Mouse (Mus musculus) intestine, embryonic 16.5 days (tissue): Measurements from ENCODE around the gene Slc16a2. TPM values are rescaled to one million over a fixed set of nuclear protein-coding genes. Genes with fewer than 3 reads are reported as not detected.
A peak's percentile ranks its signal among the peaks of the same experiment; 100 is the strongest.

Experiments
- ATAC-seq: fragments of 200-750 bp; cut with Nextera tagmentation; 2 replicates; pipeline ENCODE4 v1.8.0; 2017; ENCODE audit warnings: moderate TSS enrichment, moderate library complexity
- H3K27ac ChIP-seq: fragments of 300-500 bp; sonication (generic); 2 replicates; pipeline ENCODE4 v1.5.1; 2014; ENCODE audit warnings: mild to moderate bottlenecking, low read length
- H3K27me3 ChIP-seq: fragments of 300-500 bp; sonication (generic); replicated peaks from 2 replicates; pipeline ENCODE4 v1.6.1; 2014; ENCODE audit warnings: low read length, control low read depth, mixed read lengths; ENCODE audit not compliant: control insufficient read depth, insufficient read depth
- H3K36me3 ChIP-seq: fragments of 300-500 bp; sonication (generic); 2 replicates; pipeline ENCODE4 v1.6.1; 2014; ENCODE audit warnings: low read length, control low read depth; ENCODE audit not compliant: control insufficient read depth, insufficient read depth
- H3K4me1 ChIP-seq: fragments of 300-500 bp; sonication (generic); 2 replicates; pipeline ENCODE4 v1.6.1; 2014; ENCODE audit warnings: low read length, control low read depth, mixed read lengths; ENCODE audit not compliant: control insufficient read depth, insufficient read depth
- H3K4me2 ChIP-seq: fragments of 300-500 bp; sonication (generic); 2 replicates; pipeline ENCODE4 v1.6.1; 2014; ENCODE audit warnings: low read depth, low read length, control low read depth
- H3K4me3 ChIP-seq: fragments of 300-500 bp; sonication (generic); 2 replicates; pipeline ENCODE4 v1.5.1; 2014; ENCODE audit warnings: mild to moderate bottlenecking, low read length
- H3K9ac ChIP-seq: fragments of 300-500 bp; sonication (generic); 2 replicates; pipeline ENCODE4 v1.6.1; 2014; ENCODE audit warnings: low read depth, low read length
- H3K9me3 ChIP-seq: fragments of 300-500 bp; sonication (generic); 2 replicates; pipeline ENCODE4 v1.6.1; 2016; ENCODE audit warnings: low read length, control low read depth; ENCODE audit not compliant: control insufficient read depth
- WGBS: fragments of 180-500 bp; shearing (Covaris S2); extraction: QIAGEN DNeasy Blood & Tissue Kit; methylation state at CpG from one replicate; pipeline ENCODE4 v1.1.7; 2014; 5-methylcytosine and 5-hydroxymethylcytosine counted together
- polyA plus RNA-seq: library from polyadenylated mRNA; unstranded; fragments of >200 nt; fragmentation: Nextera tagmentation; extraction: Ambion mirVana; gene quantifications from 2 replicates; pipeline ENCODE4 v1.2.1, GENCODE M21; 2015

The Slc16a2 gene
- polyA plus RNA-seq = 6.5 and 6.9 TPM in 2 replicates

DNA sequence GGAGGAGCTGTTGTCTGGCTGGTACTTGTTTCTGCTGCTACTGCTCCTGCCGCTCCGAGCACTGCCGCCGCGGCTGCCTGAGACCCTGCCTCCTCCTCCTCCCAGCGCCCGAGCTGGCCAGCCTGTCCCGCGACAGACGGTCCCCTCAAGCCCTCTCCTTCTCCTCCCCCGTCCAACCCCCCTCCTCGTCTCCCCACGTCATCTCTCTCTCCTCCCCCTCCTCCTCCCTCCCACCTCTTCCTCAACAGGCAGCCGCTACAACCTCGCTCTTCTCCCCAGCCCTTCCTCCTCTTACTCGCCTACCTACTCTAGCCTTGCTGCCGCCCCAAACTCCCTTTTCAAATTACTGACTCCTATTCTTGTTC lies at the start of gene Slc16a2:
Gene Slc16a2 (minus strand): TSS at position 152 of the 365 bp plus-strand sequence.
- H3K27me3 ChIP-seq = peaks cover 10% of the 10 kb centered on the region
- H3K4me1 ChIP-seq = no peaks in the 10 kb centered on the region
- WGBS = 7% methylated on average over 16 of the region's 17 CpGs
- ATAC-seq = peak; percentile 89
- no peaks in the 10 kb centered on the region for H3K36me3 ChIP-seq
- H3K9me3 ChIP-seq = no peaks in the 10 kb centered on the region
- peak within 1 kb of the TSS; percentile 58 for H3K4me3 ChIP-seq
- peak within 1 kb of the TSS; percentile 70 for H3K27ac ChIP-seq
- H3K9ac ChIP-seq = peak within 1 kb of the TSS; percentile 66
- peak within 1 kb of the TSS; percentile 86 for H3K4me2 ChIP-seq

DNA sequence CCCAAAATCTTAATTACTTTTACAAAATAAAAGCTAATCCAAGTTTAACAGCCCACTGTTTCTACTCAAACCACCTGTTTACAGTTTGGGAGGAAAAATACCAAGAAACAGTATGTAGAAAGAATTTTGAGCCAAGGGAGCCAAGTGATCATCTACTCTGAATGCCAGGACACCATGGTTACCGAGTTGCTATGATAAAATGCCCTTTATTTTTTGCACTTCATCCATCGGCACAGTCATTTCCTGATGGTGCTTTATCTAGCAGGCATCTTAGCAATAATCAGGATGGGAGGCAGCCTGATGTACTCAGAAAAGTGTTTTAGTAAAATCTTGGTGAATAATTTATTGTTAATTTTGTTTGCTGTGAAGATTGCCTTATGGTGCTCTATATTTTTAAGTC lies 41.7 kb upstream of the Slc16a2 start:
- no peak for ATAC-seq
- no peaks in the 10 kb centered on the region for H3K36me3 ChIP-seq
- 48% methylated on average over 2 of the region's 2 CpGs for WGBS
- 0 out of 2 replicates have a peak, but pooled peaks cover 6% of the 10 kb centered on the region for H3K27me3 ChIP-seq
- no peak overlapping the region for H3K27ac ChIP-seq
- H3K4me2 ChIP-seq = no peak overlapping the region
- no peak overlapping the region for H3K9ac ChIP-seq
- no peak overlapping the region for H3K4me3 ChIP-seq
- H3K4me1 ChIP-seq = no peaks in the 10 kb centered on the region
- no peaks in the 10 kb centered on the region for H3K9me3 ChIP-seq

DNA sequence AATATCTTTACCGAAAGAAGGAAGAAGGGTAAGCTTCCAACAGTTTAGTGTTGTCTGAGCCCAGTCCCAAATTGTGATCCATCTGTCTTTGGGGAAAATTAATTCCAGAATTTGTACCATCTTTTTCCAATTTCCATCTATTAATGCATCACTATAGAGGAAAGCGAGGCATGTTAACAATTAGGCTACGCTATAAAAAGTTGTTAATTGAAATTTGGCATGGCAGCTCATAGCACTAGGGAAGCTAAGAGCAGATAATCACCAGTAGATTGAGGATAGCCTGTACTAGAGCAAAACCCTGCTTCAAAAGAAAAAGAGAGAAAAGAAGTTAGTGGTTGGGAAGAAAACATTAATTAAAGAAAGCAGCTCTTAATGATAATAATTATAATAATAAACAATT lies 41.1 kb upstream of the Slc16a2 start:
- no peak overlapping the region for H3K4me2 ChIP-seq
- no peaks in the 10 kb centered on the region for H3K9me3 ChIP-seq
- 90% methylated on average over 3 of the region's 3 CpGs for WGBS

DNA sequence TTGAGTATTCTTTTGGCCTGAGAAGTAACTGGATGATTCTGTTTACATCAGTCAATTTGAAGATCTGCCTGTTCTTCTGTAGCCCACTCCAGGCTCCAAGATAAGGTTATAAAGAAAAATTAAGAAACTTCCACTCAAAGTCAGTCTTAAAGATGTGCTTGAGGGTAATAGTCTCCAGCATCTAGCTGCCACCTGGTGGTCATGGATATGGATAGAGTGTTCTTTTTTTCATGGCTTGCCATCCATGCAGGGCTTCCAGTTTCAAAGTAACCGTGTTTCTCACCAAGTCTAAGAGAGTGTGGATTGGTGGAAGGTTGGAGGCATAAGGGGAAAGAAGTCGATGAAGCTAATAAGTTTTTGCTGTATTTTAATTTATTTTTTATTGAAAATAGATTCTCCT lies 23.5 kb upstream of the Slc16a2 start:
- Histone ChIP-seq H3K27me3 (peaks cover 12% of the 10 kb centered on the region; the same call in 1 of the 2 replicates), H3K4me2 (no peak overlapping the region), H3K9ac (no peak overlapping the region), H3K4me1 (no peaks in the 10 kb centered on the region), H3K4me3 (no peak overlapping the region), H3K27ac (no peak overlapping the region), H3K36me3 (no peaks in the 10 kb centered on the region), H3K9me3 (no peaks in the 10 kb centered on the region)
- ATAC-seq = no peak
- WGBS = 54% methylated on average over 2 of the region's 2 CpGs

More for the DNA sequence above, 41.1 kb upstream of the Slc16a2 start:
- ATAC-seq = no peak
- Histone ChIP-seq H3K4me3 (no peak overlapping the region), H3K36me3 (no peaks in the 10 kb centered on the region), H3K9ac (no peak overlapping the region), H3K4me1 (no peaks in the 10 kb centered on the region), H3K27me3 (0 out of 2 replicates have a peak, but pooled peaks cover 6% of the 10 kb centered on the region), H3K27ac (no peak overlapping the region)

DNA sequence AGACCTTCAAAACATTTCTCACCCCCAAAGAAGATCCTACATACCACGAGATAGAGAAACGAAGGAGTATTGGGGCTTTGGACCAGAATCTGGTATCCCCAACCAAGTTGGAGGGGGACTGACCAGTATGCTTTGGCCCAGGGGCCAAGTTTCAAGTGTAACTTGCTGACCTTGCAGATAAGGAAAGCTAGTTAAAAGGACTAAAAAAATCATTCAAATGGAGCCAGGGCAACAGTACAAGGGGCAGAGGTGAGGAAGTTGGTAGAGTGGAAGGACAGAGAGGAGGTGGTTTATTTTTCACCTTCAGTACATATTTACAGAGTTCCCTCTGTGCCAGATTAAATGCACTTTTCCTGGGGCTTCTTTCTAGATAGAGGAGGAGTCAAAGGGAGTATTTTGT lies 7.1 kb upstream of the Slc16a2 start:
- WGBS = 88% methylated on average over 2 of the region's 2 CpGs
- Histone ChIP-seq H3K36me3 (no peaks in the 10 kb centered on the region), H3K4me3 (no peak overlapping the region), H3K9ac (no peak overlapping the region), H3K27me3 (no peaks in the 10 kb centered on the region), H3K4me2 (no peak overlapping the region), H3K4me1 (no peaks in the 10 kb centered on the region), H3K9me3 (no peaks in the 10 kb centered on the region), H3K27ac (no peak overlapping the region)
- no peak for ATAC-seq

DNA sequence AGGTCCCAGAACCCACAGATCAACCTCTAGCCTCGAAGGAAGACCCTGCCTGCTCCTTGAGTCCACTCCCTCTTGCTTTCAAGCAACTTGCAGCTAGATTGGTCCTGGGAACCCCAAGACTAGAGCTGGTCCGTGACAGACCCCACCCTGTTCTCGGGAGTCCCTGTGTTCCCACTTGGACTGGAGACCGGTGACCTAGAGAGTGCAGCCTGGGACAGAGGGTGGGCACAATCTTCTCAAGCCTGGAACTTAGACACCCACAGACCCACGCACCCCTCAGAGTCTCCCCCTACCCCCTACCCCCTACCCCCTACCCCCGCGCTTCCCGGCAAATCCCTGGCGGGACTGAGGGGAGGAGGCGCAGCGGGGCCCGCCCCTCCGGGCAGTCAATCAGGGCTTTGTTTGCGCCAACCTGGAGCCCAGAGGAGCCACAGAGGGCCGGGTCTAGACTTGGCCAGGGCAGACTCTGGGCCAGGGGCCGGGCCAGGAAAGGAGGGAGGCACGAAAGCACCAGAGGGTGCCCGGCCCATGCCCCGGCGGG lies 558 bp upstream of the Slc16a2 start:
- H3K4me2 ChIP-seq = peak overlapping the region; percentile 86
- H3K9me3 ChIP-seq = no peaks in the 10 kb centered on the region
- H3K27me3 ChIP-seq = peaks cover 10% of the 10 kb centered on the region
- peak; percentile 75 for ATAC-seq
- no peaks in the 10 kb centered on the region for H3K36me3 ChIP-seq
- 35% methylated on average over 13 of the region's 20 CpGs for WGBS
- H3K9ac ChIP-seq = peak overlapping the region; percentile 61
- peak overlapping the region; percentile 70 for H3K27ac ChIP-seq
- H3K4me1 ChIP-seq = no peaks in the 10 kb centered on the region
- peak overlapping the region; percentile 58 for H3K4me3 ChIP-seq

DNA sequence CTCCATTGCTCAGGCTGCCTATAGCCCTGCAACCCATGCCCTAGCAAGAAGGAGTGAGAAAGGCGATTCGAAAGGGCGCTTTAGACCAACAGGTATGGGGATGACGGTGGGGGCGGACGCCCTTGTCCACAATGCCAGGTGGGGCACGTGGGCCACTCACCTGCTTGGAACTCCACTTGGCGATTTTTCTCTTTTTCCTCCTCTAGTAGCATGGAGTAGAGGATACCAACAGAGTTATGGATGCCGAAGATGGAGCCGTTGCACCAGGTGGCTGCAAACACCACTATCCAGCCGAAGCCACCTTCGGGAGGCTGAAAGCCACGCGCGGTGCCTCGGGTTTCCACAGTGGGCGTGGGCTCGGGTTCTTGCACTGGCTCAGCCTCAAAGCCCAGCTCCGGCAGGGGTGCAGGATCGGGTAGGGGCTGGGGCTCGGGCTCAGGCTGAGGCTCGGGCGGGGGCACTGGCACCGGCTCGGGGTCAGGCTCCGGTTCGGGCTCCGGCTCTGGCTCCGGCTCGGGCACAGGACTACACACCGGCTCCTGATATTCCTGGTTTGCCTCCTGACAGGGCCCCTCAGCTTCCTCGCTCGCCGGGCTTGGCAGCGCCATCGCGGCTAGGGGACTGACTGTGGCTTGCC lies 470 bp downstream of the Slc16a2 start:
- Histone ChIP-seq H3K9ac (peak overlapping the region; percentile 66), H3K27ac (no peak overlapping the region), H3K4me1 (no peaks in the 10 kb centered on the region), H3K4me3 (peak overlapping the region; percentile 58), H3K4me2 (peak overlapping the region; percentile 86), H3K36me3 (no peaks in the 10 kb centered on the region), H3K9me3 (no peaks in the 10 kb centered on the region), H3K27me3 (peaks cover 10% of the 10 kb centered on the region)
- WGBS = 23% methylated on average over 37 of the region's 37 CpGs
- ATAC-seq = peak; percentile 52

DNA sequence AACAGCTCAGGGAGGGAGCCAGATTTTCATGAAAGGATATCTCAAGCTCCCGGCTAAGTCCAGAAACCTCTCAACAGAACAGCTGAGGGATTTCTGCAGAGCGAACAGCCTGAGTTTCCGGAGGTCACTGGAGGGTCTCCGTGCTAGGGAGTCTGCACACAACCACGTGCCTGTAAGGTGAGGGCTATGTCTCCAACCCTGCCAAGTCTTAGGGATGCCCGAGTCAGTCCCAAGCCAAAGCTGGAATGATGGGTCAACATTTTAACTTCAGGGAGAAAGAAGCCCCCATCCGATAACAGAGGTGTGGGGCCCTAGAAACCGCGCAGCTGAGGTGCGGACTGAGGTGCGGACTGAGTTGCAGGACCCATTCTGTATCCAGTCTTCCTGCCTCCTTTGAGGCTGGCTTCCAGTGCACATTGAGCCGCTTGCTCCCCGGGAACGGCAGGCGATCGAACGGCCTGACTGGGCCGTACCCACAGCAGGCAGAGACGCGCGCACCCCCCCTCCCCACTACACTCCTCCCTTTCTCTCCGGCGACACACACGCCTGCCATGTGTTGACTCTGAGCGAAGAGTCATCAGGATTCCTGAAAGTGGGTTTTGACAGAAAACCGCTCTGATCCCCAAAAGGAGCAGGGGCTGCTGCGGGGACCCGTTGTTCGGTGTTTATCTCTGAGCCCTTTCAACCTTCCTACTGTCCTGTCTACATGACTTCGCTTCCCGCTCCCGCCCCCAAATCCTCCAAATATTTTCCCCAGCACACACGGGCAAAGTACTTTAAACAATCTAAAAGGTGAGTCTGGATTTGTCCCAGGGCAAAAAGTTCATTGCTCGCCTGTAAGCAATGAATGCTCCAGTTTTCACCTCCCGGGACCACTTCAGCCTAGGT lies 1.2 kb downstream of the Slc16a2 start:
- Histone ChIP-seq H3K4me3 (peak overlapping the region; percentile 58), H3K9ac (peak overlapping the region; percentile 49), H3K4me2 (peak overlapping the region; percentile 86), H3K9me3 (no peaks in the 10 kb centered on the region), H3K27me3 (peaks cover 10% of the 10 kb centered on the region), H3K36me3 (no peaks in the 10 kb centered on the region), H3K4me1 (no peaks in the 10 kb centered on the region), H3K27ac (no peak overlapping the region)
- 27% methylated on average over 35 of the region's 35 CpGs for WGBS
- no peak for ATAC-seq

DNA sequence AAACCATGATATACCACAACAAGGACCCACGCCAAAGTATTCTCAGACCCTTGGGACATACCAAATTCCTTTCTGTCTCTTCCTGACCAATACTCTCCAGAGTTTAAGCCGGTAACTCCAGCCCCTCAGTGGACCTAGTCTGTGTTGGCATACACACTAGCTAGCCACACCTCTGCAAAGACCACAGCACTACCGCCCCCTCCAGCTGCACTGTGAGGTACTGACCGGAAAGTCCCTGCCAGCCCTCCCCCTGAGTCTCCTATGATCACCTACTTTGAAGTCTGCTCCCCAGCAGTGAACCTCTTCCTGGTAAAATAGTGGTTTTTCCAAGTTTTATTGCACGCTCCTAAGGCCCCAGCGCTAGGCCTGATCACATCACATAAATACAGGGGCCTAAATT lies 2.5 kb downstream of the Slc16a2 start:
- no peak overlapping the region for H3K4me2 ChIP-seq
- peaks cover 10% of the 10 kb centered on the region for H3K27me3 ChIP-seq
- H3K9me3 ChIP-seq = no peaks in the 10 kb centered on the region
- 68% methylated on average over 6 of the region's 6 CpGs for WGBS
- no peaks in the 10 kb centered on the region for H3K36me3 ChIP-seq
- ATAC-seq = no peak
- H3K9ac ChIP-seq = no peak overlapping the region
- H3K4me1 ChIP-seq = no peaks in the 10 kb centered on the region
- no peak overlapping the region for H3K4me3 ChIP-seq
- H3K27ac ChIP-seq = no peak overlapping the region
